Mouse (Mus musculus): ENCODE measurements around the gene Ubald1. TPM values are rescaled to one million over a fixed set of nuclear protein-coding genes. Genes with fewer than 3 reads are reported as not detected.

The Ubald1 gene
- total RNA-seq, 1 experiment from 2014 or later = 11.3 TPM

DNA sequence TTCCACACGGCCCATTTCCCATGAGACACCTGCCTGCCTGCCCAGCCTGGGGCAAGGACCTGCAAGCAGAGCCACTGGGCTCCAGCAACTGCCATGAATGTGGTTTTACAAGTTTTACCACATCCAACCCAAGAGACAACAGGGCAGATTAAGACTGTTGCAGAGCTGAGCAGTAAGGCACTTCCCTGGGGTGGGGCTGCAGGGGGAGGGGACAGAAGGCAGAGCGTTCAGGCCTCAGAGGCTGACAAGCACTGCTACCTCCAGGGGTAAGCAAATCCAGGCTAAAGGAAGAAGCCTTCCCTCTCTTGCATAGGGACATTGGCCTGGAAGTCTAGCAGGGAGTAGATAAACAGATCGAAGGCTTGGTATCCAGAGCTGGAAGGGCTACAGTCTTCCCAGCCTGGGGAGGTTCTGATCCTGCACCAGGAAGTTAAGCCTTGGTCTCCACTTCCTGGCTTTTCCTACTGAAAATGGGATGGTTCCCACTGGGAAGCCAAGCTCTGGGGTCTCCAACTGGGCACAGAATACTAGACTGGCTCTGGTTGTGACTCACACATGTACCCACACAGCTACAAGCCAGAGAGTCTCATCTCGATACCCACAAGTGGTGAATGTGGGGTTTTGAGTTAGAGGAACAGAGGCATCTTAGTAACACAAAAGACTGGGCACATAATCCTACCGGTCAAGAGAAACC, 1.8 kb downstream of the Ubald1 start:
- ATAC-seq (replicated peaks; ENCODE audit: insufficient number of reproducible peaks, low FRiP score, low TSS enrichment, poor library complexity, severe bottlenecking) = no peak

DNA sequence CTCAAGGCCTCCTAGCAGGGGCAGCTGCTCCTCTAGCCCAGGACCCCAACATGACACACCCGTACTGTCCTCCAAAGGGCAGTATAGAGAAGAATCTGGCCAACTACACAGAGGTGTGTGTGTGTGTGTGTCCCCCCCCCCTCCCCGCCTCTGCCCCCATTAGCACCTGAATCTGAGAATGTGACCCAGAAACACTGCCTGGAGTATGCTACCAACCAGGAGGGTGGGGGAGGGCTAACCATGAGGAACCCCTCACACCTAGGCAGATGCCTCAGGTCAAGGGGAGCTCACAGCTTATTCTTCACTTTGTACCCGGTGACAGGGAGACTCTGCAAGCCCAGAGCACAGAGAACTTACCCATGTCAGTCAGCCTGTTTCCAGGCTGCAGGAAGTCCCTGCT, 2.4 kb downstream of the Ubald1 start:
- no peak for ATAC-seq (replicated peaks; ENCODE audit: insufficient number of reproducible peaks, low FRiP score, low TSS enrichment, poor library complexity, severe bottlenecking)

DNA sequence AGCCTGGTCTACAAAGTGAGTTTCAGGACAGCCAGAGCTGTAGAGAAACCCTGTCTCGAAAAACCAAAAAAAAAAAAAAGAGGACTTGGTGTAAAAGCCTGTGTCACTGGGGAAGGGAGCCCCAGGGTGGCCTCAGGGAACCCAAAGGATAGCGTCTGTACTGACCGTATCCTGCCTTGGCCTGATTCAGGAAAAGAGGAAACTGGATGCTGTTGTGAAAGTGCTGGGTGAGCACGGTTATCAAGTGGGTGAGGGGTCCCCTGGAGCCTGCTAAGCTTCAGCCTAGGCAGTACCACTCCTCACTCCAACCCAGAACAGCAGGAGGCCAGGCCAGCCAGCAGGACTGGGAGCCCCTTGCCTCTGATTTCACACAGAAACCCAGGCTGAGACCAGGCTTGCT, 2.9 kb downstream of the Ubald1 start:
- no peak for ATAC-seq (replicated peaks; ENCODE audit: insufficient number of reproducible peaks, low FRiP score, low TSS enrichment, poor library complexity, severe bottlenecking)

DNA sequence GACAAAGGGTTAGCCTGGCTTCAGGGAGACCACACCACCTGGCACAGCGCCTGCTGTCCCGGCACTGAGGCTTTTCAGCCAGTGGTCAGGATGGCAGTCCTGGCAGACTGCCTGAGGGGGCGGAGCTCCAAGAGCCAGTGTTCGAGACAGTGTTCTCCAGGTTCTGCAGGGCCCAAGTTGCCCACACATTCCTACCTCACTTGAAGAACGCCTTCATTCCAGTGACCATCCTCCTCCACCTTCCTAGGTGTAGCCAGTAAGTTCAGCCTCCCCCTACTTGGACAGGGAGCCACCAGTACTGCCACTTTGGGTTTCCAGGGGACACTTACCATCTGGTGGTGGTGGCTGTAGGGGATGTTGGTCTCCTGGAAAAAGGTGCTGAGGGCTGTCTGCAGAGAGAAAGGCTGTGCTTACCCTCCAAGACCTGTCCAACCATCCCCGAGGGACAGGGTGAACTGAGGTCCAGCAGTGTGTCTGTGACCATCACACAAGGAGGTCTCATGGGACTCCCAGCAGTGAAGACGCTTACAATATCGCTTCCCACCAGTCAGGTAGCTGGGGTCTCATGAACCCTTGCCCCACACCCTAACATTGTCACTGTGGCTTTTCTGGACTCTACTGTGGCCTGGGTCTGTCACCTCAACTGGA, 4.0 kb downstream of the Ubald1 start:
- ATAC-seq (replicated peaks; ENCODE audit: insufficient number of reproducible peaks, low FRiP score, low TSS enrichment, poor library complexity, severe bottlenecking) = no peak

DNA sequence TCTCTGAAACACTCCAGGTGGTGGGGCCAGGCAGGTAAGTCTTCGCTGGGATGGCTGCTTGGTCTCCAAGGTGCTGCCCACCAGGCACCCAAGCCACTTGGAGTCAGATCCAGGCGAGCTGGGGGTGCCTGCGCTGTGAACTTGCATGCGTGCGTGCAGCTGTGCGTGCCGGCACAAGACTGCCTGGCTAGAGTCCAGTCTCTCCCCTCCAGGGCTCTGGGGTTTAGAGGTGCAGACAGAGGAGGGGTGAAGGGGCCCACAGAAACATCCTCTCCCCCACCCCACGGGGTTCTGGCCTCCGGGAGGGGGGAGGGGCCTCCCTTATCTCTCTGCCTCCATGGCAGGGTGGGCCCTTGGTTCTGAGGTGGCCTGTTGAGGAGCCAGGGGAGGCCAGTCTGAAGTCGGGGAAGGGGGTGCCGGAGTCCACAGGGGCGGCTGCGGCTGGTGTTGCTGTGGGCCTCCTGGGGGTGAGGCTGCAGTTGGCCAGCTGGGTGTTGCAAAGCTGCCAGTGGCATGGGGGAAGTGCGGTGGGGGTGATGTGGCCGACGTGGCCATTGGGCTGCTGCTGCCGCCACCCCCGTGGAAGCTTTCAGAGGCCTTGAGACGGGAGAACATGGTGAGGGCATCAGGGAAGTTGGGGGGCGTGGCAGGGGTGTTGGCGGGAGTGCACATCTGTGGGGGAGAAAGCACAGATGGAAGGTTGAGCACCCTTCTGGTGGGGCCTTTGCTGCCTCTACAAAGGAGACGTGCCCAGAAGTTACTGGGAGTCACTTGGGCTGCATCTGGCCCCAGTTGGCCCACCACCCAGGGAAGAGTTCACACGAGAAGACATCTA, 4.7 kb downstream of the Ubald1 start:
- ATAC-seq (replicated peaks; ENCODE audit: insufficient number of reproducible peaks, low FRiP score, low TSS enrichment, poor library complexity, severe bottlenecking) = no peak

DNA sequence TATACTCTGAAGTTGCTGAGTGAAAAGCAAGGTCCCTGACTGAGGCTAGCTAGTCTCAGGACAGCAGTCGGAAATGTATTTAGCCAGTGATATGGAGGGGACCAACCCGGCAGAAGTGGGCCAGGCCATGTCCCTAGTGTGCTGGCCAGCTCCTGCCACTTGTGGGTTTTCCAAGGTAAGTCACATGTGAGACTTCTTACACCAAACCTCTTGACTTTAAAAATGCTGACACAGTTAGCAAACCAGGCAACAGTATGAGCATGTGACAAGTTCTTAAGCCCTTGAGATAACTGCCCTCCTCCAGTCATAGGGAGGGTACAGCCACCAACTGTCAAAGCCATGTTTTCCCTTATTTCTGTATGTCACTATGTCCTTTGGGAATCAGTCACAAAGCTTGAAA, 8.2 kb downstream of the Ubald1 start:
- ATAC-seq (replicated peaks; ENCODE audit: insufficient number of reproducible peaks, low FRiP score, low TSS enrichment, poor library complexity, severe bottlenecking) = no peak

DNA sequence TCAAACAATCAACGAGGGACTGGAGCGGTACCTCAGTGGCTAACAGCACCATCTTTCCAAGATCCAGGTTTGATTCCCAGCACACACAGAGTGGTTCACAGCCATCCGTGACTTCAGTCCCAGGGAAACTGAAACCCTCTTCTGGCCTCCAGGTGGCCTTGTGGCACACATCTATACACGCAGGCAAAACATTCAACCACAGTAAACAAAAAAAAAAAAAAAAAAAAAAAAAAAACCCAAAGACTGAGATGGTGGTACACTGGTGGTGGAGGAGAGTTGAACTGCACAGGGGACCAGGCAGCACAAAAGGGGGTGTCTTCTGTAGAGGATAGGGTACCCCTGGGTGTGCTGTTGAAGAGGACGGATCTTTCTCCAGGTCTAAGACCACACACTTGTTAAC, 9.6 kb downstream of the Ubald1 start:
- ATAC-seq (replicated peaks; ENCODE audit: insufficient number of reproducible peaks, low FRiP score, low TSS enrichment, poor library complexity, severe bottlenecking) = no peak

DNA sequence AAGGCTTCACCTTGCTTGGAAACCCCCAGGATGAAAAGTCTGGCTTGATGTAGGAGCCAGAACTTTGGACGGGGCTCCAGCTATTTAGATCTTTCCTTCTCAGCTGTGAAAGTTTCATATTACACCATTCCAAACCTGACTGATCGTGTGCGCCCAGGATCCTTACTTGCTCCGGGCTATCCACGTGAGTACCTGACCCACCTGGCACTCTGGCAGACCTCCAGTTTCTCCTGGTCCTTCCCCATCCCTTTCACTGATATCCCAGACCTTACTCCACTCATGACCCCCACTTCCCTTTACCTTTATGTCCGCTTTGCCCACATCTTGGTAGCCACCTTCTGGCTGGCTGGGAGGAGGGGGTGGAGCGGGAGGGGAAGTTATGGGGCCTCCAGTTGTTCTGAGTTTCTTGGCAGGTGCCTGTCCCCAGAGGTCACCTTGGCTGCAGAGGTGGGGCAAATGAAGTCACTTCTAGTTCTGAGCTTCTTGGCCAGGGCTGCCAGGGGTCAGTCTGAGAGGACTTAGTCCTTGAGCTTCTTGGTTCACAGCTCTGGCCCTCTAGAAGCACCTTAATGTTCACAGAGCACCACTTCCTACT, 13.9 kb downstream of the Ubald1 start:
- ATAC-seq (replicated peaks; ENCODE audit: insufficient number of reproducible peaks, low FRiP score, low TSS enrichment, poor library complexity, severe bottlenecking) = no peak

DNA sequence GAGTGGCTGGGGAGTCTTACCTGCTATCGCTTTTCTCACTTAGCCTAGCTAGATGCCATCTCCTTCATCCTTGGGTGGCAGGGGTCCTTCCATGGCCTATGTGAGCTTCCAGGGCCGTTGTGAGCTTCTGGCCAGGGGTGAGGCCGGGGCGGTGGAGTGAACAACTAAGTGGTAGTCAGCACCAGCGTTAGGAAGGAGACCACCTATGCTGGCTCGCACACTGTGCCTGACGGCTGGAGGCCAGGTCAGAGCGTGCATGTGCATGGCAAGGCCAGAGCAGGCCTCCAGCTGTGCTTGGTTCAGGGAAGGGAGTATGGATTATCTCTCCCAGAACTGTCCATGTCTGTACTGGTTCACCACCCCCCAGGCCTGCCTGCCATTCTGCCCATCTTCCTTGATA, 16.4 kb downstream of the Ubald1 start:
- no peak for ATAC-seq (replicated peaks; ENCODE audit: insufficient number of reproducible peaks, low FRiP score, low TSS enrichment, poor library complexity, severe bottlenecking)

DNA sequence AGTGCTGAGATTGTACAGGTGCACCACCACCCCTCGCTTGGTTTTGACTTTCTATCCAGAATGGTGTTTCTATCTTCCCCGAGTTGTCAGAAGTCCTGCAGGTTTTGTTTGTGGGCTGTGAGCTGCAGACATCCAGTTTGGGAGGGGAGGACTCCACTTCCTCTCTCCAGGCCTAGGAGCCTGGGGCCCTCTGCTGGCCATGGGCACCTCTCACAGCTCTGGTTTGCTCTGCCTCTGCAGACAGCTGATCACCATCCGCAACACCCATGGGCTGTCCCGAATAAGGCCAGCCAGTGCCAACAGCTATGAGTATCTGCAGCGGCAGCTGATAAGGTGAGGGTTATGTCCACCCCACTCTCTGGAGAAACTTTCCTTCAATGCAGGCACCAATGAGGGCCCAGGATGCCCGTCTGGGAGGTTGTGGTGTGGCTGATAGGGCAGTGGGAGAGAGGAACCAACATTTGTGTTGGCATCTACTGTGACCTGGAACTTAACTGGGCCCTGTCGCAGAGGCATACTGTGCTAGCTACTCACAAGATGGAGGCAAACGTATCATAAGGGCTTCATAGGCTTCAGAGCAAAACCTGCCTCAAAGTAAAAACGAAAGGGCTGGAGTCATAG, 17.1 kb downstream of the Ubald1 start:
- ATAC-seq (replicated peaks; ENCODE audit: insufficient number of reproducible peaks, low FRiP score, low TSS enrichment, poor library complexity, severe bottlenecking) = peak; percentile 94

DNA sequence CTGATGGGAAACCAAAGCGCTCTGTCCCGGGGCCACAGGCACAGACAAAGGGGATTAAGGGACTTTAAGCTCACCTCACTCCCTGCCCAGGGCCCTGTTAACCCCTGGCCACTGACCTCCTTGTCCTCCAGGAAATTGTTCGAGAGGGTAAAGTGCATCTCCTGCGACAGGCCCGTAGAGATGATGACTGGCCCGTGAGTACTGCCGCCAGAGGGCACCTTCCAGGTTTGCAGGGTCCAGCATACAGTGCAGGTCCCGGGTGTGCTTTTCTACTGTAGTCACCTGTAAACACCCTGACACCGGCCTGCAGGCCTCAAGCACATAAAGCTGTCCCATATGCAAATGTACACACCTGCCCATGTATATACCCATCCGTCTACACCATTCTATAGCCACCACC, 18.7 kb downstream of the Ubald1 start:
- ATAC-seq (replicated peaks; ENCODE audit: insufficient number of reproducible peaks, low FRiP score, low TSS enrichment, poor library complexity, severe bottlenecking) = no peak

DNA sequence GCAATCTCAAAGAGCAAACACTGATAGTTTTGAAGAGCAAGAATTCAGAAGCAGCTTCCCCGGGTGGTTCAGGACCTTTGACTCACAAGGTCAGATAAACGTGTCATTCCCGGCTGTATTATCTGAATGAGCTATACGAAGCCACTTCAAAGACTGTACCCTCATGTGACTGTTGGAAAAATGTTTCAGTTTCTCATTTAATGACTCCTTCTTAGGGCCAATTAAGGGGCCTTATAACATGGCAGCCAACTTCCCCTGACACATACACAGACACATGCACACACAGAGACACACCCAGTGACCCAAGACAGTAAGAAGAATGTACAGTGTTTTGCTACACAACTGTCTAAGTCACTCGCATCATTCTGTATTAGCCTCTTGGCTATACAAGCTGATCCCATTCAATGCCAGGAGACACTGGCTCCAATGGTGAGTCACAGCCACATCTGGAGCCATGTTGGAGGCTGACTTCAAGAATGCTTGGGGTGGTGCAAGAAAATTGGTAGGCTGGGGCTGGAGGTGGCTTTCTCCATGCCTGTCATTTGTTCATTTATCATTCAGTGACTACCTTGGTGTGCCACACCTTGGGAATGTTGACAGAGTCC, 25.0 kb downstream of the Ubald1 start:
- no peak for ATAC-seq (replicated peaks; ENCODE audit: insufficient number of reproducible peaks, low FRiP score, low TSS enrichment, poor library complexity, severe bottlenecking)

DNA sequence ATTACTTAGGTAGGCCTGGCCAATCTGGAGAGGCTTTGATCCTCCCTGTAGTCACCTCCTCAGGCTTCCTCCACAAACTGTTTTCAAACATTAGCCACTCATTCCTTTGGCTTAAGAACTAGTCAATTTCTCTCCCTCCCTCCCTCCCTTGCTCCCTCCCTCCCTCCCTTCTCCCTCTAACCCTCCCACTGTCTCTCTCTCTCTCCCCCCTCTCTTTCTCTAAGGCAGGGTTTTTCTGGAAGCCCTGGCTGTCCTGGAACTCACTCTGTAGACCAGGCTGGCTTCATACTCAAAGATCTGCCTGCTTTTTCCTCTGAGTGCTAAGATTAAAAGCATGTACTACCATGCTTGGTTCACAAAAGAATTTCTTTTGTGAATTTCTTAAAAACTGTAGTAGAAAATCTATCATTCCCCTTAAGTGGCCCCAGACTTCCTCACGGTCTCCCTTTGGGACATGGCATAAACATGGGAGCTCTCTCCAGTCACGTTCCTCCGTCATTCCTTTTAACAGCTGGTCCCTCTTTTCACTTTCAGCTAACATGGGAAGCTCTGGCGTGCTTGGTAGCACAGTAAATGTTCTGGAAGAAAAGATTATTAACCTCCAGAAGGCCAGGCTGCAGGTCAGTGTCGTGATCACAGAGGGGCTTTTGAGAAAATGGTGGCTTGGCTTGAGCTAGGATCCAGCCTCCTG, 29.0 kb downstream of the Ubald1 start:
- no peak for ATAC-seq (replicated peaks; ENCODE audit: insufficient number of reproducible peaks, low FRiP score, low TSS enrichment, poor library complexity, severe bottlenecking)

DNA sequence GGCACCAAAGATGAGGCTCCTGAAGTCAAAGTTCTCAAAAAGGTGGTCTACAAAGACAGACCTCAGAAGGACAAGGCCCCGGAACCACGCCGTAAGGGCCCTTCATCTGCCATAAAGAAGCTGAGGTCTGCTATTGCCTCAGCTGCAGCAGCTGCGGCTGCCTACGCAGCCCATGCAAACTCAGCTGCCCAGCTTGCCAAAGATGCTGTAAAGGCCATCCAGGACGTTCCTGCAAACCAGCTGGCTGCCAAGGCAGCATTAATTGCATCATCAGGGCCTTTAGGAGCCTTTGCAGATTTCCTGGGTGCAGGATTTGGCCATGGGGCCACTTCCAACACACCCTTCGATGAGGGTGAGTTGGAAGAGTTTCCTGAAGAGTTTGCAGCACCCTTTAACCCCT, 29.8 kb downstream of the Ubald1 start:
- no peak for ATAC-seq (replicated peaks; ENCODE audit: insufficient number of reproducible peaks, low FRiP score, low TSS enrichment, poor library complexity, severe bottlenecking)

DNA sequence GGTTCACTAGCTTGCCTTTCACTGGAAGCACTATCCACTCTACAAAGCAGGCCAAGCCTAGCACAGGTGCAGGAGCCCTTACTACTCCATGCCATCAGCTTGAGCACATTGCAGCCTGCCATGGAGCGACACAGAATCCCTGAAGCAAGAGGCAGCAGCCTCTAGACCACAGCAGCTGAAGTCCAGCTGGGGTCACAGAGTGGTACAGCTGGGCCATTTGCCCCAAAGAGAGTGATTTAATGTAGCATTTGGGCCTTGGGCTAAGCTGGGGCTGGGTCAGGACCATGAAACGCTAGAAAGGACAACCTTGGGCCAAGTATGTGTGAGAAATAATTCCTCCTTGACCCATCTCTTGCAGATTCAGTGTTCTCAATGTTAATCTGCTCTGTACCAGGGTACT, 32.0 kb downstream of the Ubald1 start:
- ATAC-seq (replicated peaks; ENCODE audit: insufficient number of reproducible peaks, low FRiP score, low TSS enrichment, poor library complexity, severe bottlenecking) = no peak

DNA sequence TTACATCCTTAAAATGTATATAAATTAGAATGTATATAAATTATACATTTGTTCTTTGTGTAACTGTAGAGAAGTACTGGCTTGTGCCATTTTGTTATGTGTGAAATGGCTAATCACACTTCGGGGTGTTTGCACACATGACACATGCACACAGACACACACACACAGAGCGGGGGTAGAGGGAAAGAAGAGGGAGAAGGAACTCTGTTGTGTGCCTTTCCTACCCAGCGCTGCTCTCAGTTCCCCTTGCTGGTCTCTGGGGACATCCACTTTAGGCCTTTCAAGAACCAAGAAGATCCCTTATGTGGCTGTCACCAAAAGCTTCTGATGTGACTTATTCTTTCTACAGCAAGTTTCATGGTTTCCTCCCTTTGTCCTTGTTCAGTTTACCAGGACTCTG, 33.1 kb downstream of the Ubald1 start:
- 0 out of 2 replicates have a peak, but pooled peaks have one; percentile 27 for ATAC-seq (replicated peaks; ENCODE audit: insufficient number of reproducible peaks, low FRiP score, low TSS enrichment, poor library complexity, severe bottlenecking)

DNA sequence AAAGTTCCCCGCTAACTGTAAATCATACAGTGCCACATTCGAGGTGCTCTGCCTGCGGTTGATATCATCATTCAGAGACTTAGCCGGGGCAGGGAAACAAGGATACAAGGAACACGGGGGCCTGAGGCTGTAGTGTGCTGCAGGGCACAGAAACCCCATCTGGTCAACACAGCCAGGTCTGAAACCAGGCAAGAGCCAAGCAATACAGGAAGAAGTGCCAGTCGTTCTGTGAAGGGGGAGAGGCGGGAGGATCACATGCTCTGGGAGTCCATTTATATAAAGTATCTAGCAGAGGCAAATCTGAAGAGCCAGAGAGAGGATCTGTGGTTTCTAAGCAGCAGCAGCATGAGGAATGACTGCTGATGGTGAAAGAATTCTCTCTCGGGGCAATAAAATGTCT, 39.9 kb downstream of the Ubald1 start:
- no peak for ATAC-seq (replicated peaks; ENCODE audit: insufficient number of reproducible peaks, low FRiP score, low TSS enrichment, poor library complexity, severe bottlenecking)

DNA sequence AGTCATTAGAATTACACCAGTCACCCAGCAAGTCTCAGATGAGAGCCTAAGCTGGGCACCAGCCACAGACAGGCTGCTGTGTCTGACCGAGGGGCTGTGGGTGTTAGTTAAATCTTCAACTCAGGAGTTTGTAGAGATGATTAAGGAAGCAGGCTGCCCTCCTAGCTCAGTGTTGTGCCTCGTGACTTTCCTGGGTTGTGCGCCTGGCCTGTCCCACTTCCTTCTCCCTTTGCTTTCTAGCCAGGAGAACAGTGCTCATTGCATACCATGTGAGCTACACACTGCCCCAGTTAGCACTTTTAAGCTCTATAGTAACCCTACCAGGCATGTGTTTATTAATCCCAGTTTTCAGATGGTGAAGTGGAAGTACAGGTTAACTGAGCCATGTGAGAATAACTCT, 40.6 kb downstream of the Ubald1 start:
- ATAC-seq (replicated peaks; ENCODE audit: insufficient number of reproducible peaks, low FRiP score, low TSS enrichment, poor library complexity, severe bottlenecking) = no peak

Data from monocyte, adult 5-6 weeks (primary cell).